Mouse (Mus musculus) heart, postnatal 14 days (tissue): ENCODE results near the gene Gm49601. TPM values are rescaled to one million over a fixed set of nuclear protein-coding genes. Genes with fewer than 3 reads are reported as not detected.
A peak's percentile ranks its signal among the peaks of the same experiment; 100 is the strongest.

Experiments
- DNase-seq, 2 experiments: peaks; one replicate each; pipeline ENCODE4 v3.0.0; 2021 to 2022
- intact Hi-C: fragments of 180-260 bp; cut with DNase I; formaldehyde crosslinking; loops from one replicate; pipeline ENCODE4 v1.15.1; 2025
- long read RNA-seq, 2 experiments: library from polyadenylated mRNA; stranded (forward); transcript quantifications; one replicate each; pipeline ENCODE4 v2.0.0; 2021
- total RNA-seq, 2 experiments: library from RNA; stranded (reverse); gene quantifications; 2 replicates each; pipeline ENCODE4 v1.2.3; 2021

Gene Gm49601
- total RNA-seq = 1 to 10 TPM; 2.8 to 4.0 TPM
- long read RNA-seq, experiment 1 = 0 reads
- long read RNA-seq, experiment 2 = 0 reads

GRCm38 (mm10) chr16:18626376-18626878 lies at the start of gene Gm49601:
Gene Gm49601, minus strand, starts transcription at chr16:18626427.
- intact Hi-C loops = loop anchor here (5.0 kb wide), 3 partner anchors 51 to 231 kb away; no protein-coding TSS in a partner anchor
- DNase-seq = peak; percentile 89 to 93

GRCm38 (mm10) chr16:18673005-18673404 lies 46.8 kb upstream of the Gm49601 start:
- intact Hi-C loops = no loop called here
- DNase-seq = no peak

GRCm38 (mm10) chr16:18672027-18672426 lies 45.8 kb upstream of the Gm49601 start:
- intact Hi-C loops = no loop called here
- DNase-seq = no peak

DNA sequence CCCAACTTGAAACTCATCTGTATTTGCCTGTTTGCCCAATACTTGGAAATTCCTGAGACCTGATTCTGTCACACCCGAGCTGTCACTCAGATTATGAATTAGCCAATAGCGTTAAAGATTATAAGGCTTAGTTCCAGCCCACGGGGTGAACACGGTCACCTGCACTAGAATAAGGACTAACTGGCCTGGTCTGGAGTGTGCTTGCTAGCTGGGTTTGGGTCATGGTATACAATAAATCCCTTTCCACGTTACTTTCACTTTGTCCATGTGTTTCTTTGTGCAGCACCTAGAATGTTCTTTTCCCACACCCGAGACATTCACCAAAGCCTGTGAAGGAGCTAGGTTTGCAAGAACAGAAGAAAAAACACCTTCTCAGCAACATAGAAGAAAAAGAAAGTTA lies 43.7 kb upstream of the Gm49601 start:
- no peak for DNase-seq
- intact Hi-C loops = no loop called here

GRCm38 (mm10) chr16:18658597-18658996 lies 32.4 kb upstream of the Gm49601 start:
- DNase-seq = no peak
- intact Hi-C loops = no loop called here

GRCm38 (mm10) chr16:18655372-18656098 lies 29.3 kb upstream of the Gm49601 start:
- no peak for DNase-seq
- intact Hi-C loops = no loop called here

DNA sequence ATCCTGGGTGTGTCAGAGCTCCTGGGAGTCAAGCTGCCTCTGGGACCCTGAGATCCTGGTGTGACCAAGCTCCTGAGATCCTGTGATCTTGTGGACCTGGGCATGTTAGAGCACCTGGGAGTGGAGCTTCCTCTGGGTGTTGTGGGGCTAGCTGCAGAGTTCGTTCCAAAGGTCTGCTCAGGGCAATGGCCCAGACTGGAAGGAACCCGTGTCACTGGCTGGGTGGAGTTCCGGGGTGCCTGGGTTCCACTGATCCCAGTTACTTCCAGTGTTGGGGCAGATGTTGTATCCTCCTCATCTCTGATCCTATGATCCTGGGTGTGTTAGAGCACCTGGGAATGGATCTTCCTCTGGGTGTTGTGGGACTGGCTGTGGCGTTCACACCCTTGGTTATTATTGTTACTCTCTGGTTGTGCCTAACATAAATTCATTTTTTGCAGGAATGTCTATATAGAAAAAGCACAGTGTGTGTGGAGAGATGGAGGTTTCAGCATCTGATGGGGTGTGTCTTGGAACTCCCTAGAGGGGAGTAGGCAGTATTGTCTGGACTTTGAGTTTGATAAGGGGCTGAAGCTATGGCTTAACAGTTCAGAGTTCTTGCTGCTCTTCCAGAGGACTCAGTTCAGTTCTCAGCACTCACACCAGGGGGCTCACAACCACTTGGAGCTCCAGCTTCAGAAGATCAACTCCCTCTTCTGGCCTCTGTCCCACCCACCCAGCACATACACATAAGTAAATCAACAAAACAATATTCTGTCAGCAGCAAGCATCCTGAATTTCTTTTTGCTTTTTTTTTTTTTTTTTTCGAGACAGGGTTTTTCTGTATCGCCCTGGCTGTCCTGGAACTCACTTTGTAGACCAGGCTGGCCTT lies 27.3 kb upstream of the Gm49601 start:
- intact Hi-C loops = no loop called here
- DNase-seq = no peak

DNA sequence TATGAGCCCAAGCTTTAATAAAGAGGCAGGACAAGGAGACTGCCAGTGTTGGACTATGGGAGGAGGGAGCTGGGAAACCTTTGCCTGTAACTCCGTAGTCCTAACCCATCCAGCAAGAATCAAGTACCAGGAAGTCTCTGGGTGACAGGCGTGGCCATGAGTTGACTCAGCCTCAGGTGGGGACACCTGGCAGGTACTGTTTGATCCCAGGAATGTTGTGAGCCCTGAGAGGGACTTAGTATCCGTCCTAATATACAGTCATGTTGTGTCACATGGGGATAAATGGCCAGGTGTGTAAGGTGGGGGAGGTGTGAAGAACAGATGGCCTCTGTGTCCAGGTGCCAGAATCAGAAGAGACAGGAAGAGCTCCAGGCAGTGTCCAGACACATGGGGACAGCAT lies 22.9 kb upstream of the Gm49601 start:
- no peak for DNase-seq
- intact Hi-C loops = no loop called here

GRCm38 (mm10) chr16:18645329-18645728 lies 19.1 kb upstream of the Gm49601 start:
- intact Hi-C loops = no loop called here
- DNase-seq = no peak

DNA sequence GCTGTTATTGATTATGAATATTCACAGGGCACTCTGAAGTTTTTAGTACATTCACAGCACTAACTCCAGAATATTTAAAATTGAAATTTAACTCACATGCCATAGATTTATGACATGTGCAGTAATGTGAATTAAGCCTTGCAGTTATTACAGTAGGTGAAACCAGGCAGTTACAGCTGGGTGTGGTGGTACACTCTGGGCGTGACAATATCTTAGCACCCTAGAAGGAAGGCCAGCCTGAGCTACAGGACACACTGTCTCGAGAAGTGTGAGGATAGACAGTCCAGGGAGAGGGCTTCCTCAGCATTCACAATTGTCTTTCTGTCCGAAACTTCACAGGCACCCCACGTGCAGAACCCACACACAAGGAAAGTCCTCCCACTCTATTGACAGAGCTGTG lies 18.3 kb upstream of the Gm49601 start:
- intact Hi-C loops = no loop called here
- DNase-seq = no peak

DNA sequence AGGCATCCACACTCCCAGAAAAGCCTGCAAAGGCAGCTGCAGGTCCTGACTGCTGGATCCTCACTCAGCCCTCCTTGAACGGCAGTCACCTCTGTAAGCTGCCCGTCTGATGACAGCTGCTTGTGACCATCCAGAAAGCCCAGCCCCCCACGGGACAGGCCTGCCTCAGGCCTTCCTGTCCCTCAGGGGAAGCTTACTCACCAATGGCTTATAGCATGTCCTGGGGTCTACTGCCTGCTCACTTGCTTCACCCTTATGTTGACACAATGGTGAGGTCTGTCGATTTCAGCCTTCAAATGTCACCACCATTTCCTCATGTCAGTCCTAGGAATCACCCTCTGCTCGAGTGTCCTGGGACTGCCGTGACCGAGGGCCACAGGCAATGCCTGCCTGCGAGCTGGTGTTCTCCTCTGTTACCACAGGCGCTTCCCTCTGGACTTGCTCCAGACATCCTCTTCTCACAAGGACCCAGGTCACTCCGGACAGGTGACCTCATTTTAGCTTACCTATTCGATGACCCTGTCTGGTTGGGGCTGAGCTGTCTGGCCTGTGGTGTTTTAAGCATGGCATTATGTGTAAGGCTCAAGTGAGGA lies 17.3 kb upstream of the Gm49601 start:
- intact Hi-C loops = no loop called here
- DNase-seq = no peak

- intact Hi-C loops = no loop called here
- DNase-seq = no peak
Observed at GRCm38 (mm10) chr16:18642897-18643296, 16.7 kb upstream of the Gm49601 start.

DNA sequence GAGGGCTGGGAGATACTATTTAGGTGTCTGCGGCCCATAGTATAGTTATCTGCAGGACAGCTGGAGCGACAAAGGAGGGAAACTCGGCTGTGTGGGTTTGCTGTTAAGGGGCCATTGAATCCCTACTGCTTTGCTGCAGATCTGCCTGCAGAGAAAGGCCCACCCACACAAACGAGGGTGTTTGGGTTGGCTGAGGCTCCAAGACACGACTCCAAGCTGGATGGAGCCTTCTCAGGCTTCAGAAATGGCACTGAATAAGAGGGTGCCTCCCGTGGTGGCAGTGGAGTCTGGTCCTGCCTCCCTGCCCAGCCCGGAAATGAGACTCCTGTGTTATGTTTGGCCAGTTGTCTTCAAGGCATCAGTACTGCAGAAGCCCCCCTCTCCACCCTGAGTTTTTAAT lies 16.1 kb upstream of the Gm49601 start:
- intact Hi-C loops = no loop called here
- DNase-seq = no peak

DNA sequence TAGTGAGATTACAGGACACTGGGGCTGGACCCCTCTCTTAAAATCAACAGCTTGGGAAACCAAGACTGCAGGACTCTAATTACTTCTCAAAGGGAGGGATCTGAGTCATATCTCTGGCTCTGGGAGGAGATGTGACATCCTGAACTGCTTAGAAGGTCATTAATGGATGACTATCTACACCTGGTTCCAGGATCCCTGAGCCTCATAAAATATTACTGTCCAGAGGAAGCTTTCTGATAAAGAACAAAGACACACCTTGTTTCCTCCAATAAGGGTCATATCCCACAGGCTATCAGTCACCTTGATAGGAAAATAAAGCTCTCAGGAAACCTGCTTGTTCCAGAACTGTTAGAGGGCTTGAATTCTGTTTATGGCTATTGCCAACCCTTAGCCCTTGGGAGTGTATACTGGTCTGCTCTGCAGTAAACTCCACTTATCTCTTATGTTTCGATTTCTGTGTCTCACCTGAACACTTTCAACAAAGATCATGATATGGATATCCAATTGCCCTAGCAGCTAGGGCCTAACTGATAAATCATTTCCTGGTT lies 13.2 kb upstream of the Gm49601 start:
- intact Hi-C loops = no loop called here
- no peak for DNase-seq

DNA sequence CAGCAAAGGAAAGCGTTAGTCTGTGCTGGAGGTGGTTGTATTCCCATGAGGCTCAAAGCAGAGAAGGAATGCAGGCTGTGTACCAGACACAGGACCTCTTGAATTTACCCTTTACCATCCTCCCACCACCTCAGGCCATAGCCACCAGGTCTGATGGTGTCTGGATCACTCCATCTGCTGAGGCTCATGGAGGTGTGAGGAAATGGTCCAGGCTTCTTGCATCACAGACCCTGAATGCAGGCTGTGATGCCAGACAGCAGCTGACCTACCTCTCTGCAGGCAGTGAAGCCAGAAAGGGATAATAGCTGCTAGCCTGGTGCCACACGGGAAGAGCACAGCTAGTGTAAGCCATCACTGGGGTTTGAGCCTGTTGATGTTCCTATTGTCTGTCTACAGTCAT lies 12.2 kb upstream of the Gm49601 start:
- intact Hi-C loops = no loop called here

GRCm38 (mm10) chr16:18636804-18637203 lies 10.6 kb upstream of the Gm49601 start:
- intact Hi-C loops = no loop called here
- DNase-seq = no peak

More for the DNA sequence above, 12.2 kb upstream of the Gm49601 start:
- DNase-seq = no peak

GRCm38 (mm10) chr16:18636401-18636800 lies 10.2 kb upstream of the Gm49601 start:
- intact Hi-C loops = no loop called here
- DNase-seq = no peak

GRCm38 (mm10) chr16:18633333-18633732 lies 7.1 kb upstream of the Gm49601 start:
- intact Hi-C loops = no loop called here
- DNase-seq = no peak

DNA sequence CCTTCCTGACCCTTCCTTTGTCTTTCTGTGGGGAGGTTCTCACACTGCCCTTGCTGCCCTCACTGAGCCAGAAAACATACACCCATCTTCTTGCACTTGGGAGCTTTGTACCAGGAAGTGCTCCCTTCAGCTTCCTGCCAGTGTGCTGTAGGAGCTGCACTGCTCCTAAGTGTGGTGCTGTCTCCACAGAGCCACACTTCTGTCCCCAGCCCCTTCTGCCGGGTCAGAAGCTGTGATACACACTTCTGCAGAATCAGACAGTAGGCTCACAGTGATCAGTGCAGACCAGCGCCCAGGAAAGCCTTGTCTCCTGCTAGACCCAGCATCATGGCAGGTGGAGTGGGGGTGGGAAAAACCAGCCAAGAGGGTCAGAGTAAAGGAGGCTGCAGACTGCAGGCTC lies 6.6 kb upstream of the Gm49601 start:
- DNase-seq = no peak
- intact Hi-C loops = no loop called here

DNA sequence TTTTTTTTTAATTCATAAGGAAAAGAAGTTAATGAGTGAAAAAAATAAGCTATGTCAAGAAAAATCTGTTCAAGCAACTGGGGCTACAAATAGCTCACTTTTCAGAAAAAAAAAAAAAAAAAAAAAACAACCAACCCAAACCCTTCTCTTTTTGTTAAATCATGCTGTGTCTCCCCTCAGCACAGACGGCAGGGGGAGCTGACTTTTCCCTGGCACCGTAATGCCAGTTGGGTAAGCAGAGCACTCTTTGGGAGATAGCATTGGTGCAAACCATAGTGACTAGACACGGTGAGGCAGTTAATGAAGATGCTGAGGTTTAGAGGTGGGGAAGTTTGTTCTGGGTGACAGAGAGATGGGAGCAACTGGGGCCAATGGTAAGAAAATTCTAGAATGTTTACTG lies 5.8 kb upstream of the Gm49601 start:
- DNase-seq = no peak
- intact Hi-C loops = no loop called here

- intact Hi-C loops = no loop called here
- DNase-seq = no peak
Observed at GRCm38 (mm10) chr16:18631141-18631540, 4.9 kb upstream of the Gm49601 start.
